Mouse (Mus musculus) yolk sac, embryonic 10.5 days (tissue): ENCODE measurements around the gene Cap1.
"Not testable (repeated sequence)": the region's sequence is repeated elsewhere in the genome, so short reads cannot be mapped to it uniquely, and the experiment has no call there.

ENCODE experiments used
- DNase-seq: peaks from one replicate; pipeline ENCODE4 v3.0.0-alpha.2; 2017; ENCODE audit warnings: low spot score

Cap1 gene

GRCm38 (mm10) chr4:122837180-122837730 is 48.6 kb downstream of the Cap1 start:
- DNase-seq, result no peak

GRCm38 (mm10) chr4:122836403-122836775 is 49.5 kb downstream of the Cap1 start:
- no peak for DNase-seq

GRCm38 (mm10) chr4:122835530-122836402 is 50.1 kb downstream of the Cap1 start, which contains the start of gene Ppt1:
Gene Ppt1, plus strand, starts transcription at chr4:122836242.
- DNase-seq, result peak; percentile 82

GRCm38 (mm10) chr4:122831888-122832287 is 54.0 kb downstream of the Cap1 start:
- no peak for DNase-seq

GRCm38 (mm10) chr4:122829339-122829738 is 56.5 kb downstream of the Cap1 start:
- DNase-seq, result no peak

GRCm38 (mm10) chr4:122827651-122828050 is 58.2 kb downstream of the Cap1 start:
- no peak for DNase-seq

GRCm38 (mm10) chr4:122820941-122821340 is 64.9 kb downstream of the Cap1 start:
- DNase-seq, result not testable (repeated sequence)

GRCm38 (mm10) chr4:122816202-122816601 is 69.7 kb downstream of the Cap1 start:
- no peak for DNase-seq

GRCm38 (mm10) chr4:122811824-122812223 is 74.0 kb downstream of the Cap1 start:
- DNase-seq, result peak; percentile 29

- DNase-seq, result no peak
Observed at GRCm38 (mm10) chr4:122811180-122811579, 74.7 kb downstream of the Cap1 start.
